Mouse (Mus musculus): ENCODE data around the gene Sar1b.
"Not testable (repeated sequence)": the region's sequence is repeated elsewhere in the genome, so short reads cannot be mapped to it uniquely, and the experiment has no call there.

Sar1b gene

DNA sequence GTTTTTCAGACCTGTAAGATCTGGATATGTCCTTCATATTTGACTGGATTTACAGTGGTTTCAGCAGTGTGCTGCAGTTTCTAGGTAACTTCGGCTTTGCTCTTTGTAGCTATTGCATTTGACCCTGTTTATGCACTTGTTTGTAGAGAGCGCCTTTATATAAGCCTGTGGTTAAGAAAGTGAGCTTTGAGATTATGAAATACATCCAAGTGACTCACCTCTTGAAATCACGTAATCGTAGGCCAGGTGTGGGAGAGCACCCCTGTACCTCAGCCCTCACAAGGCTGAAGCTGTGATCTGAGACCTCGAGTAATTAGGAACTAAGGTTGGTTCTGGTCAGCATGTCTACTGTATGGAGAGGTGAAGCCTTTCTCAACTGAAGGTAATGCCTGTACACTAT lies 14.0 kb downstream of the Sar1b start:
- DNase-seq (ENCODE audit: low spot score) = no peak

DNA sequence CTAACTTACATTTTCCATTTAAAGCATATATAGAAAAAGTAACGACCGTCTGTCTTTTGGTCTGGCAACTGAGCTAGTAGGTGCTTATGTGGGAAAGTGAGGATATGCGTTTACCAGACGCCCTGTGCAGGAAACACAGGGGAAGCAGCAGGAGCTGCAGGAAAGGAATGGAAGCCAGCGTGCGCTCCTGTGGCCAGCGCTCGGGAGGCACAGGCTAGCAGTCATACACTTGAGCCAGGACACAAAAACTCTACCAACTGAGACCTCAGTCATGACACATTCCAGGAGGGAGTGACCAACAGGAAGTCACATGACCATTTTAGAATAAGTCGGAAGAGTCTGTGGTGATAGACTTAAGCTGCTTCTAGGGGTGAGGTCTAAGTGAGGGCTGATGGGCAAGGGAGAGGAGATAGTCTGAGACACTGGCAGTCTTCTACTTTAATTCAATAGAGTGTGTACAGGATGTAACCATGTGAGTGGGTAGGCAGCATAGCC lies 17.3 kb downstream of the Sar1b start:
- DNase-seq (ENCODE audit: low spot score) = no peak

DNA sequence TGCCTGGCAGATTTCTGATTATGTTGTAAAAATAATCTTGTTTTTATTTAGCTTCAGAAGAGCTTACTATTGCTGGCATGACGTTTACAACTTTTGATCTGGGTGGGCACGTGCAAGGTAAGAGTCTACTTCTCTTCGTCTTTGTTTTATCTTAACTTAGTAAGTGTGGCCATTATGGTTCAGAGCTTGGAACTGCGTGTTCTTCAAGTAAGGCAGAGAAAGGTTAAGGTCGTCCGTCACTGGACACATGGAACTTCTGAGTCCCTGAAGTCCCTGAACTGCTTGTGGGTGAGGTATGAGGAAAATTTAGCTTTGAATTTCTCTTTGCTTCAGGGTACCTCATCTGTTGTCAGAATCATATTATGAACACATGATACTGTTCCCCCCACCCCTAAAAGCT lies 19.2 kb downstream of the Sar1b start:
- DNase-seq (ENCODE audit: low spot score) = no peak

DNA sequence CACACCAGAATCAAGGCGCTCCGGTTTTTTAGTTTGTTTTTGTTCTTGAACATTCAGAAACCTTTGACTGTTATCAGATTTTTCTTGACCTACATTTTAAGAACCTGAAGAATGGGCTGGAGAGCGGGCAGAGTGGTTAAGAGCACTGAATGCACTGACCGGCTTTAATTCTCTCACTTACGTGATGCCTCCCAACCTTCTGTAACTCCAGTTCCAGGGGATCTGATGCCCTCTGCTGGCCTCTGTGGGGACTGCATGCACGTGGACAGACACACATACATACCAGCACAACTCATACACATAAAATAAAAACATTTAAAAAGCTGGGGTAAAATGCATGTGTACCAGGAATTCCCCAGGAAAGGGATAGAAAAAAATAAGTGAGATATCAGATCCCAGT lies 22.4 kb downstream of the Sar1b start:
- peak; percentile 45 for DNase-seq (ENCODE audit: low spot score)

DNA sequence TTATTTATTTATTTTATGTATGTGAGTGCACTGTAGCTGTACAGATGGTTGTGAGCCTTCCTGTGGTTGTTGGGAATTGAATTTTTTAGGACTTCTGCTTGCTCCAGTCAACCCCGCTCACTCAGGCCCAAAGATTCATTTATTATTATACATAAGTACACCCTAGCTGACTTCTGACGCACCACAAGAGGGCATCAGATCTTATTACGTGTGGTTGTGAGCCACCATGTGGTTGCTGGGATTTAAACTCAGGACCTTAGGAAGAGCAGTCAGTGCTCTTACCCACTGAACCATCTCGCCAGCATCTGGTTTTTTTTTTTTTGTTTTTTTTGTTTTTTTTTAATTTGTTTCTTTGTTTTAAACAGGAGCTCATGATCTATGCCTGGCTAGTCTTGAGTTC lies 26.2 kb downstream of the Sar1b start:
- DNase-seq (ENCODE audit: low spot score) = not testable (repeated sequence)

DNA sequence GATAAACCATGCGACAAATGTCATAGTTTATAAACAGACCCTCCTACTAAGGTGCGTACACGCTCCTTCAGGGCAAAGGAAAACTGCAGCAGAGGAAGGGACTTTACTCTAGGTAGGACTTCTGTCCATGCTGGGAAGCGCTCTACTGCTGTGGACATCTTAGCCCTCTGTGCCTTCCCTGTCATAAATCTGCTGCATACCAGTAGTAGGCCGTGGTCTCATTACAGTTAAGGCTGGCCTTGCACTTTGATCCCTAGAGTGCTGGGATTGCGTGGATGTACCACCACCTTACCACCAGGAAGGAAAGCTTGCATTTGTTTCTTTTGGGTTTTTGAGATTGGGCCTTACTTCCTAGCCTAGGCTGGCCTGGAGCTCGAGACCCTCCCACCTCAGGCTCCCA lies 27.2 kb downstream of the Sar1b start:
- no peak for DNase-seq (ENCODE audit: low spot score)

DNA sequence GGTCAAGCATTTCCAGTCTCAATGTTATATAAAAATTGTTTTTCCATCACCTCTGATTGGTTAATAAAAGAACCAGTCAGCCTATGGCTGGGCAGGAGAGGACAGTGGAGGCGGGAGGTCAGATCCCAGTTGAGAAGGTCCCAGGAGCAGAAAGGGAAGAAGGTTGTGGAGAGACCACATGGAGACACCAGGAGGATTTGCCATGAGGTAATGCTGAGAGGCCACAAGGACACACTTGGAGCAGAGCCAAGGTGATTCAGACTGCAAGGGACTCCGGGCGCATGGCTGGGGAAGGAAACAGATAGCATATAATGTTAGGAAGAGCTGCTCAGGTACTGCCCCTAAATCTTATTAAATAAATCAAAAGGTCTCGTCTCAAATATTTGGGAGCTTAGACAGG lies 32.8 kb downstream of the Sar1b start:
- DNase-seq (ENCODE audit: low spot score) = no peak

DNA sequence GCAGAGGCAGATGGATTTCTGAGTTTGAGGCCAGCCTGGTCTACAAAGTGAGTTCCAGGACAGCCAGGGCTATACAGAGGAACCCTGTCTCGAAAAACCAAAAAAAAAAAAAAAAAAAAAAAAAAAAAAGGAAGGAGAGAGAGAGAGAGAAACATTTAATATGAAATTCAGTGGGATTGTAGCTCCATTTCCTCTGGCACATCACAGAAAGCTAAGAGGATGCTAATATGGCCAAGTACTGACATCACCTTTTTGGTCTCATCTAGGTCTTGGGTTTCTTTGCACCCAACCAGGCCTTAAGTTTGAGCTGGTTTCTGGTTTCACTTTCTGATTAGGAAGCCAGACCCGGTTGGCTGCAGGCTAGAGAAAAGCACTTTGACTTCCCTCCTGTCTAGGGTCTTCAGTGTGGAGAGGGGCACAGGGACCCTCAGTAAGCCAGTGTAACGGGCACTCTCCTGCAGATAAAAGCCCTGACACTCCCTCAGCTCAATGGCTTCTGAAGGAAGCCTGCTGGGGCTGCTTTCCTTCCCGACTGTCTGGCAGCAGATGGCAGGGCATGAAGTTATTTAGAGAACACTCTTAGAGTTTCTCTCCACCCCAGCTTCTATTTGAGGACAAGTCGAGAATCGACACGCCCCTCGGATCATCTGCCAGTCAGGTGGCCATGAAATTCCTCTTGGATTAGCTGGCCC lies 37.3 kb downstream of the Sar1b start:
- DNase-seq (ENCODE audit: low spot score) = no peak

DNA sequence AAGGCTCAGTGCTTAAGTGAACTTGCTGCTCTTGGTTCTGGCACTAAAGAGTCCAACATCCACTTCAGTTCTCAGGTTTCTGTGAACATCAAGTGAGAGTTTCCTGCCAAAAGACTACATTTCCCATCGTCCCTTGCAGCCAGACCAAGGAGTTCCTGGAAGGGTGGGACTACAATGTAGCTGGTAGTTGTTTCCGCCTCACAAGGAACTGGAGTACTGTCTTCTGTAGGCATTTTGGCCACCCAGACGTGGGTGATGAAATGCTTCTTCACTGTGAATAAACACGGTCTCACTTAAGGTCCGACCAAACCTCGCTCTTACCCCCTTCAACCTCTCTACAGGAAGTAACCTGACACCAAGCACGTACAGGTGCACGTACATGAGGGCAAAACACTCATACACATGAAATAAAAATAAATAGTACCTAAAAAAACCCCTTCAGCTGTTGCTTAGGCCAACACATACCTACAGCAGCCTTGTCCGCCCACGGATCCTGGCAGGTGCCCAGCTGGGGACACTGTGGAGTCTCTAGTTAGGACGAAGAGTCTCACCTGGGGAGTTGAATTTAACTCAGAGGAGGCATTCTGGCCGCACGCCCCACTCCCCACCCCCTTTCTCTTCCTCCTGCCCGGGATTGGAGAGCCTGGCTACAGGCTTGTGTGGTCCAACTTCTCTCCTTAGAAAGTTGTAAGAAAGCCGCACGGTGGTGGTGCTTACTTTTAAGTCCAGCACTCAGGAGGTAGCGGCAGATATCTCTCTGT lies 41.9 kb downstream of the Sar1b start:
- DNase-seq (ENCODE audit: low spot score) = peak; percentile 93

DNA sequence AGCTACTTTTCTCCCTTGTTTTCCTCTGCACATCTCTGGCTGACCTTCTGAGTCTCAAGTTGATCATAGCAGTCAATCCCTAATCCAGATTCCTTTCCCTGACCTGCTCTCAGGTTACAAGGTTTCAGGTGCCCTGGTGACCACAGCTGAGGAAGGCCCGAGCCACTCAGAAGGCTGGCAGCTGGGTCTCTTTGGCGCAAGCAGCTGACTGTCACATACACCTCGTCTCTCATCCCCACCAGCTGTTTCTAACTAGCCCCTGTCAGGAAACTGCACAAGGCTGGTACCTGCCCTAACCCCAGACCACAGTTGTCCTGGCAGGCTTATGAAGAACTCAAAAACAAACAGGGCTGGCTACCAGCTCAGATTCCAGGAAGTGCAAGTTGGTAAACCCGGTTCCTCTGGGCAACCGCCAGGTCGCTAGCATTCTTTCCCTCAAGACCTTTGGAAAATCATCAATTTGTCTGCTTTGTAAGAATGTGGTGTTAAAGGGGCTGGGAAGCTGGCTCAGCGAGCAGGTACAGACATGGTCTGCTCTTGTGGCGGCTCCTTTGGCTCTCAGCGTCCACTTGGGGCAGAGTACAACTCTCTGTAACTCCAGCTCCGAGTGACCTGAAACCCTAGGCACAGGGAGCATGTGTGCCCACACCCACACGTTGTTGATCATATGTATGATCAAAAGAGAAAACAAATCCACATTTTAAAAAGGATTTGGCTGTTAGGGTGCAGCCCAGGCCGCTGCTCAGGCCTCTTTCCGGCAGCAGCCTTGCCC lies 43.8 kb downstream of the Sar1b start:
- DNase-seq (ENCODE audit: low spot score) = no peak

DNA sequence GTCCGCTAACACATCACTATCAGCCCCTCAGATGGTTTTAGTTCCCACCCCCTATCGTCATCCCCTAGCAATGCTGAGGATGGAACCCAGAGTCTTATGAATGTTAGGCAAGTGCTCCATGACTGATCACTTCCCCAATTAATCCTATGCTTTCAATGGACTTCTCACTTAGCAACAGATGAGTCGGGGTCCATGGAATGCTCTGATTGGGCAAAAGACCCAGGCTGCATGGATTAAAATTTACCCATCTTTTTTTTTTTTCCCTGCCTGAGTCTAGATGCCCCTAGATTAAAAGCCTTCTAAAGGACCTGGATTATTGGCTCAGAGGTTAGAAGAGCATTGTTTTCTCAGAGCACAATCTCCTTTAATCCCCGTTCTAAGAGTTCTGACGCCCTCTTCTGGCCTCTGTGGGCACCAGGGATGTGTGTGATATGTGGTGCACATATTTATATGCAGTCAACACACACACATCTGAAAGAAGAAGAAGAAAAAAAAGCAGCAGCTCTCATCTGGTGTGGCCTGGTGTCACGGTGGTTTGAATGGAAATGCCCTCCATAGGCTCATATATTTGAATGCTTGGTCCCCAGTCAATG lies 46.2 kb downstream of the Sar1b start:
- DNase-seq (ENCODE audit: low spot score) = no peak

DNA sequence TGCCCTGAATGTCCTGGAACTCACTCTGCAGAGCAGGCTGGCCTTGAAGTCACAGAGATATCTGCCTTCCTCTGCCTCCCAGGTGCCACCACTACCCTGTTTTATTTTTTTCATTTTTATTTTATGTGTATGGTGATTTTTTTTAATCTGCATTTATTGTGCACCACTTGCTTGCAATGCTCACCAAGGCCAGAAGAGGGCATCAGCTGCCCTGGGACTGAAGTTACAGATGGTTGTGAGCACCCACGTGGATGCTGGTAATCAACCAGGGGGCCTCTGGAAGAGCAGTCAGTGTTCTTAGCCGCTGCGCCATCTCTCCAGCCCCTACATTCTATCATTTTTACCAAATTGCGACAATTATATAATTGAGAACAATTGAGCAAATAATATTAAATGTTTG lies 47.7 kb downstream of the Sar1b start:
- DNase-seq (ENCODE audit: low spot score) = no peak

DNA sequence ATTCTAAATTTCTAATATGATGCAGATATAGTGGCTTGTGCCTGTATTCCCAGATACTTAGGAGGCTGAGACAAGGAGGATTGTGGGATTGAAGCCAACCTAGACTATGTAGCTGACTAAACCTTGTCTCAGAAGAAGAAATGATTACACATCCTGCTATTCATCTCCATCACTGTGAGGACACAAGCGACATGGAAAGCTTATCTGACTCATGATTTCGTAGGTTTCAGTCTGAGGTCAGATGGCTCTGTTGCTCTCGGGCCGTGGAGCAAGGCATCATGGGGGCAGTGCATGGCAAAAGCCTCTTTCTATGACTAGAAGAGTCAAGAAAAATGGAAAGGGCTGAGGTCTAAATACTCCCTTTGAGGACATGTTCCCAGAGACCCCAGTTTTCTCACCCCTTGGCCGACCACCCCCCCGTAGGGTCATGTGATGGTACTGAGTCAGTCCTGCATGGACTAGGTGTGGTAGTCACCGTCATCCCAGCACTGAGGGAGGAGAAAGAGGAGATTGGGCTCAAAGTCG lies 48.6 kb downstream of the Sar1b start:
- no peak for DNase-seq (ENCODE audit: low spot score)

DNA sequence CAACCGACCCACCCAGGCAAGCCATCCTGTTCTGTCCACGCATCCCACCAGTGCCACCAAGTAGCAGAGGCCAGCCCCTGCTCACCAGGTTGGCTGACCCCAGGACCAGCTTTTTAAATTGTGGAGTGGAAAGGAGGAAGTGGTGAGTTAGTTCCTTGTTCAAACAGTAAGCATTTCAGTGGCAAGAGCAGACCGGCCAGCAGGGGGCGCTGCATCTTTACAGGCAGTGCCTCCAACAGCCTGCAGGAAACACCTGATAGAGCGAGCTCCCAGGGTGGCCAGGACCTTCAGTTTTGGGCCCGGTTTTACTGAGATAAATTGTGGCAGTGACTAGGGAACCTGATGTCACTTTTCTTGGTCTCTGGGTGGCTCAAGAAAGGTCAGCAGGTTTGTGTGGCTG lies 54.3 kb downstream of the Sar1b start:
- DNase-seq (ENCODE audit: low spot score) = peak; percentile 88

DNA sequence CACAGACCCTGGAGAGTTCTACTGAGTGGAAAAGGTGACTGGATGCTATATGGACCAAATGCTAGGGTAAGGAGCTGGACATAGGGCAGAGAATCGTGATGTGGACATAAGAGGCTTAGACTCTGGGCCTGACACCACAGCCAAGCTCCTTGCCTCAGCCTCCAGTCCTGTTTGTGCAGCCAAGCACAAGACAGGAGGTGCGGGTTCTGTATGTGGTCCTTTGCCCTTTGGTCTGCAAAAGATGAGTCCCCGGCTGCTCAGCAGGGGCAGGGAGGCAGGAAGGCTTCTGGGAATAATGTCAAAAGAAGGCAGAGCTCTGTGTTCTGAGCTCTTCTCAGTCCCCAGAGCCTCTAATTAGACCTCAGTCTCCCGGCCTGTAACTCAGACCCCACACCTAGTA lies 55.4 kb downstream of the Sar1b start:
- no peak for DNase-seq (ENCODE audit: low spot score)

DNA sequence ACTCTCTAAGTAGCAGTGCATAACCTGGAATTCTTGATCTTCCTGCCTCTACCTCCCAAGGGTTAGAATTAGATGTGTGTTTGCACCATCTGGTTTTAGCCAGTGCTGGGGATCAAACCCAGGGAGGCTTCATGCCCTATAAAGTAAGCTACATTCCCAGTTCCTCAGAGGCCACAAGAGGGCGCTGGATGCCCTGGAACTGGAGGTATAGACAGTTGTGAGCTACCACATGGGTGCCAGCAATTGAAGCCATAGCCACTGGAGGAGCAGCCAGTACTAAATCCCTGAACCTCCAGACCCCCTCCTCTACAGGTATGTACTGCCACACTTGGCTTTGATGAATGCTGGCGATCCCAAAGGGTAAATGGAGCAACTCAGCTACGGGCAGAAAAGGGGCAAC lies 56.5 kb downstream of the Sar1b start:
- DNase-seq (ENCODE audit: low spot score) = peak; percentile 45

DNA sequence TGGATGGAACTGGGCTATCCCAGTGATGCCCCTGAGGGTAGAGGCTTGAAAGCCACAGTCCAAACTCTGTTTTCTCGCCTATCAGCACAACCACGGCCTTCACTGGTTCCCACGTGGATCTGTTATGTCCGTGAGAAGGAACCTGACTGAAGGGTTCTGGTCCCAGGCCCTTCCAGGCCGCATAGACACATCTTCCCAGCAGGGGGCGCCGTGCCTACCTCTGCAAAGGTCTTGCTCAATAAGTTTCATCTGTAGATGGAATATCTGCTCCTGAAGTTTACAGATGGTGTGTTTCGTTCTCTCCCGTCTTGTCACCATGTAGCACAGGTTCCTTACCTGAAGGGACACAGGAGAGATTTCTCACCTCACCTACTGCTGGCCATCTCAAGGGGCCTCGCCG lies 57.4 kb downstream of the Sar1b start:
- peak; percentile 83 for DNase-seq (ENCODE audit: low spot score)

DNA sequence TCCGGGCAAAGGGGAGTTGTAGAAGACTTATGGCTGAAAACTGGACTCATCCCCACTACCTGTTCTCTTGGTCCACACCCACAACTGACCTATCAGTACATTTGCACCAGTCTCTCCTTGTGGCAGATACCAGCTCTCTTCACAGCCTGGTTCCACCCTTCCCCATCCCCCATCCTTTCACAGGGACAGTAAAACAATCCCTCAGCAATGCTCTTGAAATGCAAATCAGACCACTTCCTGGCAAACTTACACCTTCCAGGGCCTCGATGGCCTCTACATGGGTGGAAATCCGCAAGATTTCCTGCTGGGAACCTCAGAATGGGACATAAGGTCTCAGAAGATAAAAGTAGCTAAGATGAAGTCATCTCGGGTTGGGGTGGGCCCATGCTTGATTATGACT lies 59.2 kb downstream of the Sar1b start:
- DNase-seq (ENCODE audit: low spot score) = no peak

DNA sequence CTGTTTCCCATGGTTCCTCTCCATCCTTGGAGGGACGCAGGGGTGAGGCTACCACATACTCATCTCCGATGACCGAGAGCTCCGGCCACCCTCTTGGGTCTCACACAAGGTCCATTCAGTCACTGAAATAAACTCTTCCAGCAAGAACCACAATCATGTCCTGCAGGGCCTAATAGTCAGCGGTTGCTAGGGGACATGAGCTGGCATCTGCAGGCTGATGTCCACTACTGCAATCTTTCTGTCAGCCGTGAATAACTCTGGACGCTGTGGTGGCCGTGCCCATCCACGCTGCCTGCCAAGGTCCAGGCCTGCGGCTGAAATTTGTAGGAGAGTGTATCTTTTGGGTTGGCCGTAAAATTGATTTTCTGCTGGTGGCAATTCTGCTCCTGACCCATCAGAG lies 59.8 kb downstream of the Sar1b start:
- peak; percentile 32 for DNase-seq (ENCODE audit: low spot score)

DNA sequence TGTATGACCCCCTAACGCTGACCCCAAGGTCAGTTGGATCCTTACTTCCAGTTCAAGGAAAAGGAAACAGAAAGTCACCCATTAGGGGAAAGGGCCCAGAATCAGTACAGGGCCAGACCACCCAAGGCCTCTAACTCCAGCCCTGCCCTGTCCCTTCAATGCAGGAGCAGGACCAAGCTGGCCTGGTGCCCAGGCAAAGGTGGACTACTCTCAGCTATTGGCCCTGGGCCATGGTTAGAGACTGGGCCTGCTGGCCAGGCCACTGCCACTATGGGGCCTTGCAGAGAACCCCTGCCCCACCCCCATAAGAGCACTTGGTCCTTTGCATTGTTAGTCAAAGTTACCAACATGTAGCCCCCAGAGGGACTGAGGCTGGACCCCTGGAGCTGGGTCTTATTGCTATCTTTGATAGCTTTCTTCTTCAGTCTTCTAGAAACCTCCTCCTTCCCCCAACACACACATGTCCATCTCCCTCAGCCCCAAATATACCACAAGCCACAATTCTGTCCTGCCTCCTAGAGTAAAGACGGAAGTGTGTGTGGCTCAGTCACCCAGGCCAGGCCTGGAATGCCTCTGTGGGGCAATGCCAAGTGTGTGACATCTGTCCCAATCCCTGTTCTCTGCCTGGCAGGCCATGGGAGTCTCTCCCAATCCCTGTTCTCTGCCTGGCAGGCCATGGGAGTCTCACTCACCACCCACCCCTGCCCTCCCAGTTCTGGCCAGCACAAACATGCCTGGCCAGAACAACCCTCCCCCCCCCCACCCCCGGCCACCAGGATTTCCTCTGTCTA lies 60.7 kb downstream of the Sar1b start:
- no peak for DNase-seq (ENCODE audit: low spot score)

DNA sequence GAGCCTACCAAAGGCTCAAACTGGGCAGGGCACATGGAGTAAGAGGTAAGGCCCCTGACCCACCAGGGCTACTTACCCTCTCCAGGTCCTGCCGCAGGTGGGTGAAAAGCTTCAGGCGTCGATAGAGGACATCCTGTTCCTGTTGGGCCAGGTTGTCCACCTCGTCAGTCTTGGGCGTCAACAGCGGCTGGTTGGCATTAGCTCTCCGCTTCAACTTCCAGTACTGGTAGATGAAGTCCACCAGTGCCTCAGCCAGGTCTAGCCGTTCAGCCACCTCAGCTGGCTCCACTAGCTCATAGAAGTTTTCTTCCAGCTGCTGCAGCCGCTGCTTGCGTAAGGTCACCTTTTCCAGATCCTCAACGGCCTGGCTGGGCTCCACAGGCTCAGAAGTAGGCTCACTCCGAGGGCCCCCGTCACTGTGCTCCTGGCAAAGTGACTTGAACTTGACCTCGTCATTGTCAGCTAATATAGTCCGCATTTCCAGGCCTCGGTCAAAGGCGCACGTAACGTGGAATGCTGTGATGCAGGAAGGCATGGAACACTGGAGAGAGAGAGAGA lies 61.5 kb downstream of the Sar1b start:
- DNase-seq (ENCODE audit: low spot score) = no peak

Data from embryo, embryonic 10 days (tissue).